Mouse (Mus musculus): ENCODE data around the gene Ccz1.
A peak's percentile ranks its signal among the peaks of the same experiment; 100 is the strongest.

The Ccz1 gene

GRCm38 (mm10) chr5:143994632-143995365 is 19.9 kb downstream of the Ccz1 start:
- no peak for ATAC-seq (ENCODE audit: insufficient number of reproducible peaks, low FRiP score, low TSS enrichment)

GRCm38 (mm10) chr5:143993849-143994248 is 20.8 kb downstream of the Ccz1 start:
- ATAC-seq (ENCODE audit: insufficient number of reproducible peaks, low FRiP score, low TSS enrichment): no peak

GRCm38 (mm10) chr5:143993260-143993659 is 21.4 kb downstream of the Ccz1 start:
- no peak for ATAC-seq (ENCODE audit: insufficient number of reproducible peaks, low FRiP score, low TSS enrichment)

- no peak for ATAC-seq (ENCODE audit: insufficient number of reproducible peaks, low FRiP score, low TSS enrichment)
Measured at GRCm38 (mm10) chr5:143992661-143993060, 22.0 kb downstream of the Ccz1 start.

- no peak for ATAC-seq (ENCODE audit: insufficient number of reproducible peaks, low FRiP score, low TSS enrichment)
Measured at GRCm38 (mm10) chr5:143990086-143990485, 24.6 kb downstream of the Ccz1 start.

- no peak for ATAC-seq (ENCODE audit: insufficient number of reproducible peaks, low FRiP score, low TSS enrichment)
Measured at GRCm38 (mm10) chr5:143989046-143989445, 25.6 kb downstream of the Ccz1 start.

- no peak for ATAC-seq (ENCODE audit: insufficient number of reproducible peaks, low FRiP score, low TSS enrichment)
Measured at GRCm38 (mm10) chr5:143987596-143987995, 27.1 kb downstream of the Ccz1 start.

- no peak for ATAC-seq (ENCODE audit: insufficient number of reproducible peaks, low FRiP score, low TSS enrichment)
Measured at GRCm38 (mm10) chr5:143985381-143985780, 29.3 kb downstream of the Ccz1 start.

- no peak for ATAC-seq (ENCODE audit: insufficient number of reproducible peaks, low FRiP score, low TSS enrichment)
Measured at GRCm38 (mm10) chr5:143982361-143982760, 32.3 kb downstream of the Ccz1 start.

GRCm38 (mm10) chr5:143980858-143981257 is 33.8 kb downstream of the Ccz1 start:
- ATAC-seq (ENCODE audit: insufficient number of reproducible peaks, low FRiP score, low TSS enrichment): no peak

GRCm38 (mm10) chr5:143976726-143977431 is 37.8 kb downstream of the Ccz1 start:
- no peak for ATAC-seq (ENCODE audit: insufficient number of reproducible peaks, low FRiP score, low TSS enrichment)

GRCm38 (mm10) chr5:143976232-143976631 is 38.4 kb downstream of the Ccz1 start:
- no peak for ATAC-seq (ENCODE audit: insufficient number of reproducible peaks, low FRiP score, low TSS enrichment)

- ATAC-seq (ENCODE audit: insufficient number of reproducible peaks, low FRiP score, low TSS enrichment): no peak
Measured at GRCm38 (mm10) chr5:143975631-143975933, 39.1 kb downstream of the Ccz1 start.

- peak; percentile 68; the same call in 1 of the 2 replicates for ATAC-seq (ENCODE audit: insufficient number of reproducible peaks, low FRiP score, low TSS enrichment)
Measured at GRCm38 (mm10) chr5:143974931-143975630, 39.6 kb downstream of the Ccz1 start.

GRCm38 (mm10) chr5:143972628-143973027 is 42.0 kb downstream of the Ccz1 start:
- ATAC-seq (ENCODE audit: insufficient number of reproducible peaks, low FRiP score, low TSS enrichment): no peak

GRCm38 (mm10) chr5:143966671-143967070 is 48.0 kb downstream of the Ccz1 start:
- no peak for ATAC-seq (ENCODE audit: insufficient number of reproducible peaks, low FRiP score, low TSS enrichment)

- no peak for ATAC-seq (ENCODE audit: insufficient number of reproducible peaks, low FRiP score, low TSS enrichment)
Measured at GRCm38 (mm10) chr5:143965586-143966345, 48.9 kb downstream of the Ccz1 start.

- ATAC-seq (ENCODE audit: insufficient number of reproducible peaks, low FRiP score, low TSS enrichment): no peak
Measured at GRCm38 (mm10) chr5:143961176-143961575, 53.5 kb downstream of the Ccz1 start.

- ATAC-seq (ENCODE audit: insufficient number of reproducible peaks, low FRiP score, low TSS enrichment): no peak
Measured at GRCm38 (mm10) chr5:143959551-143959950, 55.1 kb downstream of the Ccz1 start.

- ATAC-seq (ENCODE audit: insufficient number of reproducible peaks, low FRiP score, low TSS enrichment): no peak
Measured at GRCm38 (mm10) chr5:143957101-143957500, 57.6 kb downstream of the Ccz1 start.

GRCm38 (mm10) chr5:143950016-143950415 is 64.7 kb downstream of the Ccz1 start:
- no peak for ATAC-seq (ENCODE audit: insufficient number of reproducible peaks, low FRiP score, low TSS enrichment)
